Mouse (Mus musculus): ENCODE results near the gene Gm28035.
A peak's percentile ranks its signal among the peaks of the same experiment; 100 is the strongest.

Gm28035 gene

GRCm38 (mm10) chr2:30261064-30261736, 20.8 kb downstream of the Gm28035 start:
- DNase-seq (ENCODE audit: inconsistent age in 2 of 2, low spot score in 1 of 2) = peak in 1 of 2 experiments; percentile 41

- DNase-seq (ENCODE audit: inconsistent age in 2 of 2, low spot score in 1 of 2) = peak in 1 of 2 experiments; percentile 42
Observed at GRCm38 (mm10) chr2:30261921-30262839, 21.8 kb downstream of the Gm28035 start.

GRCm38 (mm10) chr2:30262840-30263441, 22.6 kb downstream of the Gm28035 start:
- DNase-seq (ENCODE audit: inconsistent age in 2 of 2, low spot score in 1 of 2) = peak; percentile 65 to 88

- peak in 1 of 2 experiments; percentile 42 for DNase-seq (ENCODE audit: inconsistent age in 2 of 2, low spot score in 1 of 2)
Observed at GRCm38 (mm10) chr2:30263811-30264210, 23.4 kb downstream of the Gm28035 start.

GRCm38 (mm10) chr2:30264671-30265519, 24.5 kb downstream of the Gm28035 start:
- DNase-seq (ENCODE audit: inconsistent age in 2 of 2, low spot score in 1 of 2) = peak in 1 of 2 experiments; percentile 54

- DNase-seq (ENCODE audit: inconsistent age in 2 of 2, low spot score in 1 of 2) = peak; percentile 87 to 91
Observed at GRCm38 (mm10) chr2:30265767-30266253, 25.4 kb downstream of the Gm28035 start, which contains the start of gene Phyhd1. Gene Phyhd1 (plus strand): TSS chr2:30266203.

- DNase-seq (ENCODE audit: inconsistent age in 2 of 2, low spot score in 1 of 2) = peak; percentile 81 to 89
Observed at GRCm38 (mm10) chr2:30266392-30266941, 26.1 kb downstream of the Gm28035 start.

GRCm38 (mm10) chr2:30267466-30267865, 27.1 kb downstream of the Gm28035 start:
- peak in 1 of 2 experiments; percentile 26 for DNase-seq (ENCODE audit: inconsistent age in 2 of 2, low spot score in 1 of 2)

- peak in 1 of 2 experiments; percentile 70 for DNase-seq (ENCODE audit: inconsistent age in 2 of 2, low spot score in 1 of 2)
Observed at GRCm38 (mm10) chr2:30268371-30268770, 28.0 kb downstream of the Gm28035 start.

- peak in 1 of 2 experiments; percentile 43 for DNase-seq (ENCODE audit: inconsistent age in 2 of 2, low spot score in 1 of 2)
Observed at GRCm38 (mm10) chr2:30269241-30269990, 29.0 kb downstream of the Gm28035 start.

GRCm38 (mm10) chr2:30270134-30270533, 29.8 kb downstream of the Gm28035 start:
- DNase-seq (ENCODE audit: inconsistent age in 2 of 2, low spot score in 1 of 2) = peak; percentile 83 to 93

- peak in 1 of 2 experiments; percentile 22 for DNase-seq (ENCODE audit: inconsistent age in 2 of 2, low spot score in 1 of 2)
Observed at GRCm38 (mm10) chr2:30280743-30281142, 40.4 kb downstream of the Gm28035 start, which contains the start of gene Gm28038. Gene Gm28038 (plus strand): TSS chr2:30281043.

- DNase-seq (ENCODE audit: inconsistent age in 2 of 2, low spot score in 1 of 2) = peak; percentile 59 to 84
Observed at GRCm38 (mm10) chr2:30281651-30282050, 41.3 kb downstream of the Gm28035 start.

GRCm38 (mm10) chr2:30283193-30283592, 42.8 kb downstream of the Gm28035 start:
- DNase-seq (ENCODE audit: inconsistent age in 2 of 2, low spot score in 1 of 2) = peak in 1 of 2 experiments; percentile 46

GRCm38 (mm10) chr2:30285004-30285403, 44.6 kb downstream of the Gm28035 start:
- no peak for DNase-seq (ENCODE audit: inconsistent age in 2 of 2, low spot score in 1 of 2)

- peak in 1 of 2 experiments; percentile 73 for DNase-seq (ENCODE audit: inconsistent age in 2 of 2, low spot score in 1 of 2)
Observed at GRCm38 (mm10) chr2:30285416-30286181, 45.2 kb downstream of the Gm28035 start.

- peak; percentile 96 to 98 for DNase-seq (ENCODE audit: inconsistent age in 2 of 2, low spot score in 1 of 2)
Observed at GRCm38 (mm10) chr2:30286192-30287026, 46.0 kb downstream of the Gm28035 start, which contains the start of the genes Dolk and Nup188. Gene Dolk (minus strand): TSS chr2:30286334. Gene Nup188 (plus strand): TSS chr2:30286397.

Measured in adrenal gland, adult (tissue).